Mouse (Mus musculus): ENCODE data around the gene Dnm3. TPM values are rescaled to one million over a fixed set of nuclear protein-coding genes. Genes with fewer than 3 reads are reported as not detected.

Dnm3 gene
- polyA plus RNA-seq, 1 experiment = 1.0 TPM

DNA sequence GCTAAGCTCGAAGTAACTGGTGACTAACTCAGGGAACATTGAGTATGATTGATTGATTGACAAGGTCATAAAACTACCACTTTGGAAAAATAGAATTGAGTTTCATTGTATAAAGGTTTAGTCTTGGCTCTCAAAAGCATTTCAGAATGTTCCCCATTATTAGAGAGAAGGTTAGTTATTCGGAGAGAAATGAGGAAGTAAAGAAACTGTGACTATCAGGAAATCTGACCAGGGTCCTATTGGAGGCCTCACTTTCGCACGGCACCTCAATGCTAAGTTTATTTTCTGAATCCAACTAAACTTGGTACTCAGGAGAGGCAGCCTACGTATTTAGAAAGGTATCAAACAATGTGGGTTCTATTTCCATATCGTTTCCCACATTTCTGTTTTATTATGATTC is 27.8 kb upstream of the Dnm3 start:
- Histone ChIP-seq H3K4me1 (ENCODE audit: control insufficient read depth, insufficient read depth, insufficient read length, low read length) (no peaks in the 10 kb centered on the region), H3K4me3 (ENCODE audit: low read depth, low read length) (no peak overlapping the region), H3K36me3 (ENCODE audit: control insufficient read depth, insufficient read depth, low read length) (no peaks in the 10 kb centered on the region), H3K27me3 (ENCODE audit: control insufficient read depth, insufficient read depth, low read length) (no peaks in the 10 kb centered on the region), H3K27ac (ENCODE audit: insufficient read depth, low read depth, low read length) (no peak overlapping the region)
- WGBS = 64% methylated on average over 6 of the region's 6 CpGs
- no peak for TF ChIP-seq CTCF (IDR thresholded peaks at IDR 0.05; ENCODE audit: extremely low read depth, insufficient read length, insufficient replicate concordance, low read depth, low read length)
- TF ChIP-seq POLR2A (IDR thresholded peaks at IDR 0.05; ENCODE audit: low read depth, low read length) = no peak

DNA sequence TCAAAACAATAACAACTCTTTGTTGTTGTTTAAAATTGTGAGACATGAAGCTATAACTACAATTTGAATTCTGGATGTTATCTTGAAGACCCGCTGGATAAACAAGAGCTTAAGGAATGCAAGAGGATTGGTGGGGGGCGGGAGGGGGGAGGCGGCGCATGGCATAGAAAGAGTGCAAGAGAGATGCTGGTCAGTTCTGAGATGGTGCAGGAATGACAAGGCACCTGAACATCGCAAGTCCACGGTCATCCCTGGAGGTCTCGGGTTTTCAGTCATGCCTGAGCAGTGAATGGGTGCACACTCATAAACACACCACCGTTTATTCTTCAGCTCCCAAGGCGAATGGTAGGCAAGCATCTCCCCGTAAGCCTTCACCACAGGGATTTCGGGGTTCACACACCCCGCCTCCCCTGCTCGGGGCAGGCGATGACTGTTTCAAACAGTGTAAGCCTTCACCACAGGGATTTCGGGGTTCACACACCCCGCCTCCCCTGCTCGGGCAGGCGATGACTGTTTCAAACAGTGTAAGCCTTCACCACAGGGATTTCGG is 1.2 kb downstream of the Dnm3 start:
- Histone ChIP-seq H3K27me3 (ENCODE audit: control insufficient read depth, insufficient read depth, low read length) (peaks cover 7% of the 10 kb centered on the region), H3K36me3 (ENCODE audit: control insufficient read depth, insufficient read depth, low read length) (no peaks in the 10 kb centered on the region), H3K4me1 (ENCODE audit: control insufficient read depth, insufficient read depth, insufficient read length, low read length) (peaks cover 7% of the 10 kb centered on the region), H3K4me3 (ENCODE audit: low read depth, low read length) (peak overlapping the region; percentile 36), H3K27ac (ENCODE audit: insufficient read depth, low read depth, low read length) (no peak overlapping the region)
- TF ChIP-seq POLR2A (IDR thresholded peaks at IDR 0.05; ENCODE audit: low read depth, low read length) = no peak
- TF ChIP-seq CTCF (IDR thresholded peaks at IDR 0.05; ENCODE audit: extremely low read depth, insufficient read length, insufficient replicate concordance, low read depth, low read length) = no peak
- WGBS = 2% methylated on average over 19 of the region's 19 CpGs

GRCm38 (mm10) chr1:162472949-162473348 is 4.9 kb downstream of the Dnm3 start:
- WGBS = 72% methylated on average over 1 of the region's 1 CpGs
- H3K27ac ChIP-seq (ENCODE audit: insufficient read depth, low read depth, low read length) = no peak overlapping the region
- no peaks in the 10 kb centered on the region for H3K36me3 ChIP-seq (ENCODE audit: control insufficient read depth, insufficient read depth, low read length)
- TF ChIP-seq POLR2A (IDR thresholded peaks at IDR 0.05; ENCODE audit: low read depth, low read length) (no peak), CTCF (IDR thresholded peaks at IDR 0.05; ENCODE audit: extremely low read depth, insufficient read length, insufficient replicate concordance, low read depth, low read length) (no peak)
- H3K4me1 ChIP-seq (ENCODE audit: control insufficient read depth, insufficient read depth, insufficient read length, low read length) = peaks cover 7% of the 10 kb centered on the region
- H3K4me3 ChIP-seq (ENCODE audit: low read depth, low read length) = no peak overlapping the region
- peaks cover 7% of the 10 kb centered on the region for H3K27me3 ChIP-seq (ENCODE audit: control insufficient read depth, insufficient read depth, low read length)

DNA sequence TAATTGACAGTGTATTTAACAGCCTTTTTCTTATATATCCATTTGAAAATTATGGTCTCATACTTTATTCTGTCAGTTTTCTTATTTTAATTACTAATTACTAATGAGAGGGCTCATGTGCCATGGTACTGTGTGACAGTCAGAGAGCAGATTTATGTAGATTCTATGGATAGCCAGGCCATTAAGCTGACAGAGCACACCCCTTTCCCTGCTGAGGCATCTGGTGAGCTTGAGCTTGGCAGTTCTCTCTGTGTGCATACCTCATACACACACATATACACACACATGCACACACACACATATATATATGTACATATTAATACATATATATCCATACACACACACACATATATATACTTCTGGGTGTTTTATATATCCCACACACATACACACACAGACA is 6.7 kb downstream of the Dnm3 start:
- TF ChIP-seq POLR2A (IDR thresholded peaks at IDR 0.05; ENCODE audit: low read depth, low read length) (no peak), CTCF (IDR thresholded peaks at IDR 0.05; ENCODE audit: extremely low read depth, insufficient read length, insufficient replicate concordance, low read depth, low read length) (no peak)
- no peak overlapping the region for H3K27ac ChIP-seq (ENCODE audit: insufficient read depth, low read depth, low read length)
- no peaks in the 10 kb centered on the region for H3K27me3 ChIP-seq (ENCODE audit: control insufficient read depth, insufficient read depth, low read length)
- no peak overlapping the region for H3K4me3 ChIP-seq (ENCODE audit: low read depth, low read length)
- H3K36me3 ChIP-seq (ENCODE audit: control insufficient read depth, insufficient read depth, low read length) = no peaks in the 10 kb centered on the region
- no peaks in the 10 kb centered on the region for H3K4me1 ChIP-seq (ENCODE audit: control insufficient read depth, insufficient read depth, insufficient read length, low read length)

DNA sequence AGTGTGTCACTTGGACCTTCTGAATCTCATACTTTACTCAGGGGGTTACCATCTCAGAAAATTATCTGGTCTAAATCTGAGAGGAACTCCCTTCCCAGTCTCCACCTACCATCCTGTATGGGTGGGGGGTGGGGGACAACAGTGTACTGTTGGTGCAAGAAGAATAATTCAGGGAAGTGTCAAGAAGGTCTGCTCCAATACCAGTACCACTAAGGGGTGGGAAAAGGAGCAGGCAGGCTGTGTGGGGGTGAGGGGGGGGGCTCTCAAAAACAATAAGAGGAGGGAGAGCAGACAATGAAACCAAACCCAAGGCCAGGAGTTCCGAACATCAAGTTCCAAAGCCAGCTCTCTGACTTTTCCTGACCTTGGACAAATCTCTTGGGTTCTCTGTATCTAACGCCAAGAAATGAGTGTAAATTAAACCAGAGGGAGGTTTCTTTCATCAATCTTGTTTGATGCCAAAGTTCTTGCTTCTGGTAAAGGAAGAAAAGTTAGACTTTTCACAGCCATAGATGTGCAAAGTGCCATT is 8.0 kb downstream of the Dnm3 start:
- TF ChIP-seq POLR2A (IDR thresholded peaks at IDR 0.05; ENCODE audit: low read depth, low read length) = no peak
- no peak for TF ChIP-seq CTCF (IDR thresholded peaks at IDR 0.05; ENCODE audit: extremely low read depth, insufficient read length, insufficient replicate concordance, low read depth, low read length)
- no peaks in the 10 kb centered on the region for H3K4me1 ChIP-seq (ENCODE audit: control insufficient read depth, insufficient read depth, insufficient read length, low read length)

DNA sequence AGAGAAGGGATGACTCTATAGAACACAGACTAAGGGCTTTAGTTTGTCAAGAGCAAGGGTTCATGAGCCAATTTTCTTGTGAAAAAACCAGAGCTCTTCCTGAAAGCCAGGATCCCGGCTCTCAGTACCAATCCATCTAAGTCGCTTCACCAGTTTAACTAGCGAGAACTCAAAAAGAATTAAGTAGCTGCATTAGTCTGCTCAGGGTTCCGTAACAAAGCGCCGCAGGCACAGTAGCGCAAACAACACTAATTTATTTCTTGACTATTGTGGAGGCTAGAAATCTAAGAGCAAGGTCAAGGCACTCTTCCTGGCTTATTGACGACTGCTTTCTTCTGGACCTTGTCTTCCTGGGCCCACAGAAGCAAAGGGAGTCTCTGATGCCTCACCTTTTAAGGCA is 14.2 kb downstream of the Dnm3 start:
- WGBS = 90% methylated on average over 8 of the region's 8 CpGs
- no peaks in the 10 kb centered on the region for H3K4me1 ChIP-seq (ENCODE audit: control insufficient read depth, insufficient read depth, insufficient read length, low read length)
- H3K27me3 ChIP-seq (ENCODE audit: control insufficient read depth, insufficient read depth, low read length) = no peaks in the 10 kb centered on the region
- H3K27ac ChIP-seq (ENCODE audit: insufficient read depth, low read depth, low read length) = no peak overlapping the region
- no peak overlapping the region for H3K4me3 ChIP-seq (ENCODE audit: low read depth, low read length)
- TF ChIP-seq CTCF (IDR thresholded peaks at IDR 0.05; ENCODE audit: extremely low read depth, insufficient read length, insufficient replicate concordance, low read depth, low read length) (no peak), POLR2A (IDR thresholded peaks at IDR 0.05; ENCODE audit: low read depth, low read length) (no peak)
- H3K36me3 ChIP-seq (ENCODE audit: control insufficient read depth, insufficient read depth, low read length) = no peaks in the 10 kb centered on the region

More for the DNA sequence above, 8.0 kb downstream of the Dnm3 start:
- H3K36me3 ChIP-seq (ENCODE audit: control insufficient read depth, insufficient read depth, low read length) = no peaks in the 10 kb centered on the region
- no peaks in the 10 kb centered on the region for H3K27me3 ChIP-seq (ENCODE audit: control insufficient read depth, insufficient read depth, low read length)
- 51% methylated on average over 2 of the region's 2 CpGs for WGBS
- H3K4me3 ChIP-seq (ENCODE audit: low read depth, low read length) = no peak overlapping the region
- no peak overlapping the region for H3K27ac ChIP-seq (ENCODE audit: insufficient read depth, low read depth, low read length)

DNA sequence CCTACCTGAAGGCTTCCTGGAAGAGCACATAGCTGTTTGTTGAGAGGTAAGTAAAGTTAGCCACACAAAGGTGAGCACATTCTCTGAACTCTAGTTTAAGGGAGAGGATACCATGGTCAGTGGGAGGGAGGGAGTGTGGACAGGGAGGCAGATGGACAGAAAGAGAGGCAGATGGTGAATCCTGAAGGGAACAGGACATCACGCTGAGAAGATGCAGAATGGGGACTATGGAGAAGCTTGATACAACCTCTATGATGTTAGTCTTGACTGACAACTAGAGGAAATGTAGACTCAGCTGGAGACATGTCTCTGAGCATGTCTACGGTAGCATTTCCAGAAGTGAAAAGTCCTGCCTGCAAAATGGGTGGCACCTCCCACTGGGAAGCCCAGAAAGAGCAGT is 19.1 kb downstream of the Dnm3 start:
- Histone ChIP-seq H3K4me3 (ENCODE audit: low read depth, low read length) (no peak overlapping the region), H3K36me3 (ENCODE audit: control insufficient read depth, insufficient read depth, low read length) (no peaks in the 10 kb centered on the region), H3K27ac (ENCODE audit: insufficient read depth, low read depth, low read length) (no peak overlapping the region), H3K27me3 (ENCODE audit: control insufficient read depth, insufficient read depth, low read length) (no peaks in the 10 kb centered on the region), H3K4me1 (ENCODE audit: control insufficient read depth, insufficient read depth, insufficient read length, low read length) (no peaks in the 10 kb centered on the region)
- 81% methylated on average over 2 of the region's 2 CpGs for WGBS
- TF ChIP-seq CTCF (IDR thresholded peaks at IDR 0.05; ENCODE audit: extremely low read depth, insufficient read length, insufficient replicate concordance, low read depth, low read length) (no peak), POLR2A (IDR thresholded peaks at IDR 0.05; ENCODE audit: low read depth, low read length) (no peak)

Measured in small intestine, adult 2 months (tissue).